Mouse (Mus musculus): ENCODE results near the gene Neurog1. TPM values are rescaled to one million over a fixed set of nuclear protein-coding genes. Genes with fewer than 3 reads are reported as not detected.
A peak's percentile ranks its signal among the peaks of the same experiment; 100 is the strongest.

Neurog1 gene
- polyA plus RNA-seq, 1 experiment from 2014 or later = 18.2 TPM

DNA sequence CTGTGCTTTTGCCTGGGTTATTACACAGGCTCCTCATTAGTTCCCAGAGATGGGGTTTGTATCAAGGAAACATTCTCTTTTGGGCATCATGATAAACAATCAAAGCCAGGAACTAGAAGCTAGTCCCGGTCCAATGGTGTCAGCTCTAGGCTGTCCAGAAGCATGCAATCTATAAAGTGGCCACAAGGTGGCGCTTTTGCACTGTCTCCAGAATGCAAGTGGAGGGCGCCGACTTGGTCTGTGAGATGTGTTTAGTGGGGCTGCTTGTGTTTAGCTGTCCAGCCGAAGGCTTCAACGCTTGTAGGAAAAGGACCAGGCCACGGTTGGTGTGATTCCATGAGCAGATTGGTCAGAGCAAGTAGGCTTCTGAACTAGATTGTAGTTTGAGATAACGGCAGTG, 27.5 kb upstream of the Neurog1 start:
- H3K9ac ChIP-seq = no peak overlapping the region
- H3K4me2 ChIP-seq (replicated peaks) = no peak overlapping the region
- peak; percentile 77; the same call in 1 of the 2 replicates for ATAC-seq (ENCODE audit: low FRiP score)
- H3K27ac ChIP-seq = no peak overlapping the region
- no peak overlapping the region for H3K4me3 ChIP-seq
- 23% methylated on average over 8 of the region's 8 CpGs for WGBS
- no peaks in the 10 kb centered on the region for H3K4me1 ChIP-seq
- 0 out of 2 replicates have a peak, but pooled peaks cover 24% of the 10 kb centered on the region for H3K27me3 ChIP-seq
- no peaks in the 10 kb centered on the region for H3K9me3 ChIP-seq (replicated peaks)
- H3K36me3 ChIP-seq = no peaks in the 10 kb centered on the region

DNA sequence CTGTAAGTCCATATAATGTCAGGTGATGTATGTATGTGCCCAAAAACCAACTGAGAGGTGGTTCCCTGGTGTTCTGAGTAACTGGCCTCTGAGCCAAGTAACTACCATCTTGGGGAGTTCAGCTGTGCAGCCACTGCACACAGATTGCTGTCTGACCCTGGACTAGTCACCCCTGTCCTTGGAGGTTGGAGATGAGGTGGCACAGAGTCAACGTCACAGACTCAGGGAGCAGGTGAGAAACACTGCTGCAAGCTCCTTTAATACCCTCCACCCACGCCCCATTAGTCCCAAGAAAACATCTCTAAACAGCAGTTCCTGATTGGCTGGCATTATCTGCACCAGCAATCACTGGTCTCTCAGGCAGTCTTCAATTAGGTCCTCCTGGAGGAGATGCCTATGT, 23.2 kb upstream of the Neurog1 start:
- 58% methylated on average over 2 of the region's 2 CpGs for WGBS
- H3K4me2 ChIP-seq (replicated peaks) = no peak overlapping the region
- H3K27ac ChIP-seq = no peak overlapping the region
- H3K27me3 ChIP-seq = 0 out of 2 replicates have a peak, but pooled peaks cover 19% of the 10 kb centered on the region
- no peaks in the 10 kb centered on the region for H3K4me1 ChIP-seq
- ATAC-seq (ENCODE audit: low FRiP score) = no peak
- no peak overlapping the region for H3K9ac ChIP-seq
- no peak overlapping the region for H3K4me3 ChIP-seq
- H3K9me3 ChIP-seq (replicated peaks) = peaks cover 13% of the 10 kb centered on the region
- H3K36me3 ChIP-seq = no peaks in the 10 kb centered on the region

DNA sequence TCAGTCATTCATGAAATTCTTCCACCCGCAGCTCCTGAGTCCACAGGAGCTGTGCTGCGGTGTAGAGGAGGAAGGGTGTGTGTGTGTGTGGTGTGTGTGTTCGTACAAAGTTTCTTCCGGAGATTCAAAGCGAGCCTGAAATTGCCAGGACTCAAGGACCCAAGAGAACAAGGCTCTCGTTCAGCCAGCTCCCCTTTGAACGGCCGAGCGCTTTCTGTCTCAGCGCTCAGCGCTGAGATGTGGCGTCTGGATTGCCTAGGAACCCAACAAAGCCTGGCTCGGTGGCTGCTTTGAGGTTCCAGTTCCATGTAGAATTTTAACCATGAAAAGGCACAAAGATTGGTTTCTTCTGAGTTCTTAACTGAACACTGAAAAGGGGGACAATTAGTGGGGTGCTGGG, 18.2 kb upstream of the Neurog1 start:
- Histone ChIP-seq H3K4me2 (replicated peaks) (no peak overlapping the region), H3K4me1 (no peaks in the 10 kb centered on the region), H3K27ac (no peak overlapping the region), H3K36me3 (no peaks in the 10 kb centered on the region), H3K4me3 (no peak overlapping the region), H3K27me3 (peaks cover 22% of the 10 kb centered on the region), H3K9me3 (replicated peaks) (peaks cover 17% of the 10 kb centered on the region), H3K9ac (no peak overlapping the region)
- 64% methylated on average over 13 of the region's 13 CpGs for WGBS
- no peak for ATAC-seq (ENCODE audit: low FRiP score)

DNA sequence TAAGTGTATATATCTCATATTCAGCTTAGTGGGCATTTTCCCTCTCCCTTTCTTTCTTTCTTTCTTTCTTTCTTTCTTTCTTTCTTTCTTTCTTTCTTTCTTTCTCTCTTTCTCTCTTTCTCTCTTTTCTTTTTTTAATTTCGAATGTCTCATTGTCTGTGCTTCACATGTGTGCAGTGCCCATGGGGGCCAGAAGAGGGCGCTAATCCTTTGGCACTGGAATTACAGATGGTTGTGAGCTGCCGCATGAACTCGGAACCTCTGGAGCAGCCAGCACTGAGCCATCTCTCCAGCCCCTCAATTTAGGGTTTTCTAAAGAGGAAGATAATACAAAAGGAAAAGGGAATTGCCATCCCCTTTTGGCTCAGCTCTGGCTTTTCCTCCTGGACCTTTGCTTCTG, 15.4 kb upstream of the Neurog1 start:
- Histone ChIP-seq H3K36me3 (no peaks in the 10 kb centered on the region), H3K4me1 (no peaks in the 10 kb centered on the region), H3K27ac (no peak overlapping the region), H3K9me3 (replicated peaks) (peaks cover 17% of the 10 kb centered on the region), H3K4me3 (no peak overlapping the region), H3K4me2 (replicated peaks) (no peak overlapping the region), H3K9ac (no peak overlapping the region), H3K27me3 (peaks cover 44% of the 10 kb centered on the region)
- WGBS = 75% methylated on average over 4 of the region's 4 CpGs
- ATAC-seq (ENCODE audit: low FRiP score) = no peak

DNA sequence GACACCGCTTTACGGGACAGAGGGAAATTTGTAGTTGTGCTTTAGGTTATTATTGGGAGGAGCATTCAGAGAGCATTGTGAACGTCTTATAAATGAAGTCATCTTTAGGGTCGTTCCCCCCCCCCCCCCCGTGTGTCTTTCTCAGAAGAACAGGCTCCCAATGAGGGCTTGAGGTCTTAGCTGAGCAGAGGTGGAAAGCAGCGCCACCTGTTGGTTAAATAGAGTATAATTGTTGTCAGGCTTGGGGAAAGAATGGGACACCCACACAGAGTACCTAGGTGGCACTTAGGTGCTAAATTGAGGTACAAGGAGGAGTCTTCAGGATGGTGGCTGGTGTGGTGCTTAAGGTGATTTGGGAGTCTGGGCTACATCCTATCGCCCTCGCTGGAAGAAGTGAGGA, 14.5 kb upstream of the Neurog1 start:
- no peak overlapping the region for H3K4me2 ChIP-seq (replicated peaks)
- H3K4me3 ChIP-seq = no peak overlapping the region
- no peak overlapping the region for H3K27ac ChIP-seq
- peaks cover 10% of the 10 kb centered on the region for H3K9me3 ChIP-seq (replicated peaks)
- ATAC-seq (ENCODE audit: low FRiP score) = no peak
- no peak overlapping the region for H3K9ac ChIP-seq
- WGBS = 43% methylated on average over 8 of the region's 8 CpGs
- no peaks in the 10 kb centered on the region for H3K36me3 ChIP-seq
- peaks cover 54% of the 10 kb centered on the region for H3K27me3 ChIP-seq
- H3K4me1 ChIP-seq = no peaks in the 10 kb centered on the region

DNA sequence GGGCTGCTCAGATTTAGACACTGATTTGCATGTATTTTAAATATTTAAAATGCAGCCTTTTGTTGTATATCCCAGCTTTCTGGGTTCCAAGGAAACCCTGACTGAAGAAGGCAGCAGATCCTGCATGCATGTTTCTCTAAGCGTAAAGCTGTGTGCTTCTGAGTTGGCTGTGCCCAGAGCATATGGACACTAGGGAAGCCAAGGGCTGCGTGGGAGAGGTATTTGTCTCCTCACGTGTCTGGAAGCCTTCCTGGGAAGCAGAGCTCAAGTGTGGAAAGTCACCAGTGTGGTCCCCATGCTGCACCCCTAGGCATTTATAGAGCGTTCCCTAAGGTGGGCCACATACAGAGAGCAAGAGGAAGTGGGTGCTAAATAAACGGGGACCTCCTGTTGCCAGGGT, 13.7 kb upstream of the Neurog1 start:
- Histone ChIP-seq H3K4me1 (no peaks in the 10 kb centered on the region), H3K4me3 (no peak overlapping the region), H3K9me3 (replicated peaks) (0 out of 2 replicates have a peak, but pooled peaks cover 3% of the 10 kb centered on the region), H3K4me2 (replicated peaks) (no peak overlapping the region), H3K36me3 (no peaks in the 10 kb centered on the region), H3K27ac (no peak overlapping the region), H3K9ac (no peak overlapping the region), H3K27me3 (peaks cover 62% of the 10 kb centered on the region)
- ATAC-seq (ENCODE audit: low FRiP score) = no peak
- 74% methylated on average over 5 of the region's 5 CpGs for WGBS

DNA sequence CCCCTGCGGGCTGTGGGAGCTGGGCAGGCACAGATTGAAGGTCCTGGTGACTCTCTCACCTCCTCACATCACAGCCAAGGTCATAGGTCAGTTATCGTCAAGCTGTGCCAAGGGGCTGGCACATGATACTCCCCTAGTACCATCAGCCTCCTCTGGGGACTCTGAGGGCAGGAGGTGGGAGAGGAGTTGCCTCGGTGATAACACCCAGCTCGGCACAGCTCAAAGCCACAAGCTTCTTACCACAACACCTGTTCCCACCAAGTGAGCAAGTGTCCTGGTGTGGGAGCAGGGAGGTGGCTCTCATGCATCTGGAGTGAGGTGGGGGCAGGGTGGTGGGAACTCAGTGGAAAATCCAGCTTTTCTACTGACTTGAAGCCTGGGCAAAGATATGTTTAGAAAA, 10.3 kb upstream of the Neurog1 start:
- Histone ChIP-seq H3K27me3 (peaks cover 86% of the 10 kb centered on the region), H3K4me1 (peaks cover 20% of the 10 kb centered on the region), H3K4me2 (replicated peaks) (no peak overlapping the region), H3K9ac (no peak overlapping the region), H3K9me3 (replicated peaks) (no peaks in the 10 kb centered on the region), H3K27ac (no peak overlapping the region), H3K36me3 (no peaks in the 10 kb centered on the region), H3K4me3 (no peak overlapping the region)
- no peak for ATAC-seq (ENCODE audit: low FRiP score)
- WGBS = 43% methylated on average over 4 of the region's 4 CpGs

DNA sequence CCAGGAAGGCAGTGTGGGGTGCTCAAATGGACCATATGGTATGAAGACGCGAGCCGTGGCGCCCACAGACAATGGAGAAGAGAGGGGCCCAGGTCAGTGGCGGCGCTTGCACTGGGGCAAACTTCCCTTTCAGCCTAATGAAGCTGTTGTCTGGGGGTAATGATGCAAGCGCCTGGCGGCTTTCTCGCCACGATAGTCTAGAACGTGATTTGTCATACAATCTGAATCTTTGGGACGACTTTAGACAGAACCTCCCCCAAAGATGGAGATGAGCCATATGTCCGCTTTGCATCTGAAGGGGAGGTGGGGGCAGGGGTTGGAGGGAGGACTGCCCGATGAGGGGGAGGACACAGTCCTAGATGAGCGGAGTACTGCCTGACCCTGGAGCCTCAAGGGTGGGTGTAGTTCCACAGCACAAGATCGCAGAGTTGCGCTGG, 8.4 kb upstream of the Neurog1 start:
- Histone ChIP-seq H3K4me3 (no peak overlapping the region), H3K27me3 (peaks cover 95% of the 10 kb centered on the region), H3K4me2 (replicated peaks) (0 out of 2 replicates have a peak overlapping the region, but pooled peaks have one; percentile 1), H3K36me3 (no peaks in the 10 kb centered on the region), H3K9me3 (replicated peaks) (no peaks in the 10 kb centered on the region), H3K27ac (peak overlapping the region; percentile 55), H3K4me1 (peaks cover 38% of the 10 kb centered on the region), H3K9ac (no peak overlapping the region)
- ATAC-seq (ENCODE audit: low FRiP score) = peak; percentile 62
- WGBS = 2% methylated on average over 17 of the region's 17 CpGs

DNA sequence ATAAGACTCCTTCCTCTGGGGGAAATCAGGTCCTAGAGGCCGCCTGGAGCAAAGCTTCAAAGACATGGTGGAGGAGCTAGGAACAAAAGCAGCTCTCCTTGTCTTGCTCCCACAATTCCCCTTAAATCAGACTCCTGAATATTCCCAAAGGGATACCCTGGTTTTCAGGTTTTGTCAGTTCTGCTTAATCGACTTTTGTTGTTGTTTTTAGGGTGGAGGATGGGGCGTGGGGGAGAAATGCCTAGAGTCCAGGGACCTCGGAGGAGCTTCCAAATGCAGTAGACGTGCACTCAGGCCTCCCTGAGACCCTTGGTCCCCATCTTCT, 7.9 kb upstream of the Neurog1 start:
- Histone ChIP-seq H3K9me3 (replicated peaks) (no peaks in the 10 kb centered on the region), H3K27ac (peak overlapping the region; percentile 55), H3K27me3 (peaks cover 95% of the 10 kb centered on the region), H3K4me1 (peaks cover 43% of the 10 kb centered on the region), H3K36me3 (no peaks in the 10 kb centered on the region), H3K4me2 (replicated peaks) (0 out of 2 replicates have a peak overlapping the region, but pooled peaks have one; percentile 1), H3K9ac (no peak overlapping the region), H3K4me3 (no peak overlapping the region)
- WGBS = 0% methylated on average over 5 of the region's 5 CpGs
- ATAC-seq (ENCODE audit: low FRiP score) = no peak

DNA sequence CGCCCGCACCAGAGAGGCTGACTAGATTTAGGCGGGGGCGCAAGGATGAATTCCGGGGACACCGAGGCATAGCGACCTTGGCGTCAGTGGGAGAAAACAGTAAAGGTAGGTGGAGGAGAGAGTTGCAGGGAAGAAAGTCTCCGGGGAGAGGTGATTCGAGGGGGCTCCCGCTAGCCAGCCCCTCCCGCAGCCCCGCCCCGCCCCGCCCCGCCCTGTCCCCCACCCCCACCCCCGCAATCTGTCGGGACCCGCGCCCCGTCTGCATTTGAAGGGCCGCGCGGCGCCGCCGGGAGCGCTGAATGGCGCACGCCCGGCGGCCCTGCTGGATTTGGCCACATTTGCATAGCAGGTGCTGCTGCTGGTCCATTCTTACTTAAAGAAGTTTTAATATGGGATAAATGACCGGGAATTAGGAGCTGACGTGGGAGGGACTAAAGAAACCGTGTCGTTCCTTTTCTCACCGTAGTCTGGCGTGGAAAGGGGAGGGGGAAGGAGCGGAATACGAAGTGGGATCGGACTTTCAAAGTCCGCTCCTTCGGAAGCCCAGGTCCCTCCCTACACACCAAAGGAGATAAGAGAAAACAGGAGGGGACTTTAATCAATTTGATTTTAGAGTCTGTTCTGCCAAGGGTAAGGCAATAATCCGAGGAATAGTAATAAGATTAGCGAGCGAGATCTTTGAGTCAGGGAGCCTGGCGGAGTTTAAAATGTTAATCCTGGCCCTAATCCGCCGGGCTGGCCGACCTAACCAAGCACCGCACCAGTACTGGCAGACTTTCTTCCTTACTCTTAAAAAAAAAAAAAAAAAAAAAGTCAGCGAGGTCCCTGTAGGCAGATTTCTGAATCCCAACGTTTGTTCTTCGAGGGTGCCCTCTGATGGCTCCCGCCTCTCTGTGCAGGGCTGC, 7.3 kb upstream of the Neurog1 start:
- Histone ChIP-seq H3K4me3 (peak overlapping the region; percentile 32), H3K27ac (peak overlapping the region; percentile 60), H3K4me1 (peaks cover 43% of the 10 kb centered on the region), H3K4me2 (replicated peaks) (peak overlapping the region; percentile 61), H3K36me3 (no peaks in the 10 kb centered on the region), H3K9ac (peak overlapping the region; percentile 56; the same call in 1 of the 2 replicates), H3K9me3 (replicated peaks) (no peaks in the 10 kb centered on the region), H3K27me3 (peaks cover 96% of the 10 kb centered on the region)
- under 1% methylated on average over 55 of the region's 55 CpGs for WGBS
- ATAC-seq (ENCODE audit: low FRiP score) = peak; percentile 20; the same call in 1 of the 2 replicates

DNA sequence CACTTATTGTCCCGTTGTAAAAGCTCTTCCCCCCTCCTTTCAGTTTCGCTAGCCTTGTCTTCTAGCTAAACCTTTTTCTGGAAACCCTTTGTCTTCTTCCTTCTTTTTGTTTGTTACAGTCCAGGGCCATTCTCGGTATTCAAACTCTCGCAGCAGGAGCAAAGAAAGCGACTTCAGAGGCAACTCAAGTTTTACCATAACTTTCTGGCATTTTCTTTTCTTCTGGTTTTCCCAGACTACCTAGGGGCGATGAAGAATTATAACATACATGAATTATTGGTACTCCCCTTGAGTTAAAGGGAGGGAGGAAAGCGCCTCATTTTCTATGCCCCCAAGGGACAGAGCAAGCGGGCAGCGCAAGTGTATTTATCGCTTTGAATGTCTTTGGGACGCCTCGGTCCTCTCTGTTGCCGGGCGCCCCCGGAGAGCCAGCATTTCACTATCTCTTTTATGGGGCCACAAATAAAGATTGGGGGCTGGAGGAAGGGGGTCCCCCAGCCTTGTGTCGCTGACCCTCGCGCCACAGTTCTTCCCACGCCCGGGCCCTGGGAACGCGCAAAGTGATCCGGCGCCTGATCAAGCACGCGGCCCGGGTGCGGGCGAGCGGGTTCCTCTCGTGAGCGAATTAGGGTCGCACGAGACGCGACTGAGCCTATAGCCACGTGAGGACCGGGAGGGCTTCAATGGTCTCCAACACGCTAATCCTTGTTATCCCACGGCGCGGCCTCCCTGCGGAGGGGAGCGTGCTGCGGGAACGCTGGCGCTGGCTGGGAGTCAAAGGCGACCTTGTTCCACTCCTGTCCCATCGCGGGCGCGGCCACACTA, 6.4 kb upstream of the Neurog1 start:
- Histone ChIP-seq H3K4me2 (replicated peaks) (peak overlapping the region; percentile 61), H3K36me3 (no peaks in the 10 kb centered on the region), H3K4me1 (peaks cover 44% of the 10 kb centered on the region), H3K27me3 (peaks cover 96% of the 10 kb centered on the region), H3K9me3 (replicated peaks) (no peaks in the 10 kb centered on the region), H3K9ac (peak overlapping the region; percentile 56), H3K4me3 (peak overlapping the region; percentile 32), H3K27ac (peak overlapping the region; percentile 60)
- peak; percentile 15; the same call in 1 of the 2 replicates for ATAC-seq (ENCODE audit: low FRiP score)
- WGBS = under 1% methylated on average over 52 of the region's 52 CpGs

DNA sequence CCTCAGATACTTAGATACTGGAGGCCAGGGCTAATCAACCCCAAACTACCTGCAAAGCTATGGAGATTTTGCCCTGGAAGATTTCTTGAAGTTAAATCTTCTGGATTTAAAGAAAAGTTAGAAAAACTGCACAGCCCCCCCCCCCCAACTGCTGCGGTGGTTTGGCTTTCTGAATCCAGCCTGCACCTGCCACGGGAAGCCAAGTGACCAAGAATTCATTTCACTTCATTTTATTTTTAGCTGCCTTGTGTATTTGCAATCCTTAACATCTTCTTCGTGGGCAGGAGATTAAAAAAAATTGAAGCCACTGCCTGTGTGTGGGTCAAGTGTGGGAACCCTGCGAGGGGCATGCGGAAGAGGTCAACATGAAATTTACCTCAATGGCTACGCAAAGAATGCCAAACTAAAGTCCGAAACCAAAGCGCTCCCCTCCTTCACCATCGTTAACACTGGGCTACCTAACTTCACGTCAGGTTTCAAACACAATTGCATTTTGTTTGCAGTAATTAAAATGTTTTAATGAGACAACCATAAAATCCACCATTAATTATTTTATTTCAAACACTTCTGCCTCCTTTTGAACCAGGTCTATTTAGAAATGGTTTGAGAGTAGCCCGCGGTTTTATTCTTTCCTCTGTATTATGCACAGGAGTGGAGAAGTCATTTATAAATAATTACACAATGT, 5.6 kb upstream of the Neurog1 start:
- Histone ChIP-seq H3K27me3 (peaks cover 96% of the 10 kb centered on the region), H3K4me2 (replicated peaks) (0 out of 2 replicates have a peak overlapping the region, but pooled peaks have one; percentile 3), H3K9ac (no peak overlapping the region), H3K27ac (peak overlapping the region; percentile 31; the same call in 1 of the 2 replicates), H3K4me1 (peaks cover 52% of the 10 kb centered on the region), H3K36me3 (no peaks in the 10 kb centered on the region), H3K4me3 (no peak overlapping the region), H3K9me3 (replicated peaks) (no peaks in the 10 kb centered on the region)
- no peak for ATAC-seq (ENCODE audit: low FRiP score)
- WGBS = 3% methylated on average over 12 of the region's 12 CpGs

Data from hindbrain, embryonic 12.5 days (tissue).